Mouse (Mus musculus): ENCODE data around the gene Khnyn. TPM values are rescaled to one million over a fixed set of nuclear protein-coding genes. Genes with fewer than 3 reads are reported as not detected.

The Khnyn gene
- total RNA-seq (2021), result 1 to 10 TPM; 6.4 to 8.1 TPM
- long read RNA-seq, experiment 1, full-length matches to known transcripts, result 8 of 10 reads
- long read RNA-seq, experiment 1, partial matches to known transcripts, result 1 of 10 reads
- long read RNA-seq, experiment 1, other reads (novel, unspliced or antisense), result 1 of 10 reads
- long read RNA-seq, experiment 2, full-length matches to known transcripts, result 7 of 13 reads
- long read RNA-seq, experiment 2, partial matches to known transcripts, result 2 of 13 reads
- long read RNA-seq, experiment 2, other reads (novel, unspliced or antisense), result 4 of 13 reads

DNA sequence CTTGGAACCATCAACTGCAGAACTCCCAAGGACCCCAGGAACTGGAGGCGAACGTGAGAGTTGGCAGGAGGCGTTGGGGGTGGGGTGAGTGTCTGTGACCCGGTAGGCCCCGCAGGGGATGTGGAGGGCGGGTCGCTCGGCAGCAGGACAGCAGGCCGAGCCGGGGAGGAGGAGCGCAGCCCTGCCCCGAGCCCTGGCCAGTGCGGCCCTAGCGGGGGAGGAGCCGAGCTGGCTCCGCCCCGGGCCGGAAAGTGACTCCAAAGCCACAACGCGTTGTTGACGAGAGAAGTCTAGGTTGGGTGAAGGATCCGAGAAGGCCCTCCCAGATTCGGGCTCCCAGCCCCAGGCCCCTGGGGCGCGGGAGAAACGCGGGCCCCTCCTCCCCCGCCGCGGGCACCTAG is at the start of gene Khnyn:
TSS of gene Khnyn (plus strand) at position 235 of the 401 bp plus-strand sequence.
- peak within 1 kb of the TSS; percentile 75 for H3K4me3 ChIP-seq
- TF ChIP-seq CTCF (IDR thresholded peaks at IDR 0.05), result no peak
- peak; percentile 96 for DNase-seq
- intact Hi-C loops (cut with DNase I), result loop anchor here (2.0 kb wide), 1 partner anchor 16 kb away; the partner anchor contains the start of gene Sdr39u1
- H3K27ac ChIP-seq, result peak within 1 kb of the TSS; percentile 95

GRCm38 (mm10) chr14:55838312-55838711 is 46.4 kb upstream of the Khnyn start:
- intact Hi-C loops (cut with DNase I), result no loop called here
- TF ChIP-seq CTCF (IDR thresholded peaks at IDR 0.05), result no peak
- Histone ChIP-seq H3K27ac (no peak overlapping the region), H3K4me3 (no peak overlapping the region)
- no peak for DNase-seq

- intact Hi-C loops (cut with DNase I), result no loop called here
- Histone ChIP-seq H3K27ac (no peak overlapping the region), H3K4me3 (no peak overlapping the region)
- peak; percentile 33; the same call in 1 of the 2 replicates for TF ChIP-seq CTCF (IDR thresholded peaks at IDR 0.05)
- DNase-seq, result no peak
These were observed 46.0 kb upstream of the Khnyn start for GRCm38 (mm10) chr14:55838740-55839139.

- H3K4me3 ChIP-seq, result no peak overlapping the region
- no peak for DNase-seq
- intact Hi-C loops (cut with DNase I), result no loop called here
- H3K27ac ChIP-seq, result no peak overlapping the region
- TF ChIP-seq CTCF (IDR thresholded peaks at IDR 0.05), result no peak
These were observed 43.8 kb upstream of the Khnyn start for GRCm38 (mm10) chr14:55840853-55841366.

DNA sequence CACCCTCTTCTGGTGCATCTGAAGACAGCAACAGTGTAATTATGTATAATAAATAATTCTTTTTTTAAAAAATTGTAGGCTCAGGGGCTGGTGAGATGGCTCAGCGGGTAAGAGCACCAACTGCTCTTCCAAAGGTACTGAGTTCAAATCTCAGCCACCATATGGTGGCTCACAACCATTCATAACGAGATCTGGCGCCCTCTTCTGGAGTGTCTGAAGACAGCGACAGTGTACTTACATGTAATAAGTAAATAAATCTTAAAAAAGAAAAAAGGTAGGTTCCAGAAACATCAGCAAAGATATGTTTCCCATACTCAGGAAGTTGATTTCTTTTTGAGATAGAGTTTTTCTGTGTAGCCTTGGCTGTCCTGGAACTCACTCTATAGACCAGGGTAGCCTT is 42.0 kb upstream of the Khnyn start:
- no peak for DNase-seq
- peak; percentile 54 for TF ChIP-seq CTCF (IDR thresholded peaks at IDR 0.05)
- H3K4me3 ChIP-seq, result no peak overlapping the region
- intact Hi-C loops (cut with DNase I), result no loop called here
- H3K27ac ChIP-seq, result no peak overlapping the region

- Histone ChIP-seq H3K4me3 (no peak overlapping the region), H3K27ac (no peak overlapping the region)
- no peak for TF ChIP-seq CTCF (IDR thresholded peaks at IDR 0.05)
- no peak for DNase-seq
- intact Hi-C loops (cut with DNase I), result no loop called here
These were observed 39.0 kb upstream of the Khnyn start for GRCm38 (mm10) chr14:55845506-55846294.

DNA sequence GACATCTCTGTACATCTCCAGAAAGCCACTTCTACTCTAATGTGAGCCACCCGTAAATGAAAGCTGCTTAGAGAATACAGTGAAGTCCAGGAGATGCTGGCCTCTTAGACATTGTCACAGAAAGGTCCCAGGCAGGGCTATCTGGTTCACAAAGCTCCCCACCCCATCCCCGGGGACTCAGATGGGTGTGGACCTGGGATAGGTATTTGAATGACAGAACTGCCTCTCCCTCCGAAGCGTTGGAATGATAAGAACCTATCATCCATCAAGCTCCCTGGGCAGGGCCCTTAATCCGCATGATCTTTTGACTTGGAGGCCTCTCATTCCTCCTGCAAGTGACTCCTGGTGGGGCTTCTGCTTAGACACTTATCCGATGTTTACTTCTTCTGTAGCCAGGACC is 33.9 kb upstream of the Khnyn start:
- intact Hi-C loops (cut with DNase I), result no loop called here
- no peak for TF ChIP-seq CTCF (IDR thresholded peaks at IDR 0.05)
- DNase-seq, result no peak
- no peak overlapping the region for H3K4me3 ChIP-seq
- no peak overlapping the region for H3K27ac ChIP-seq

DNA sequence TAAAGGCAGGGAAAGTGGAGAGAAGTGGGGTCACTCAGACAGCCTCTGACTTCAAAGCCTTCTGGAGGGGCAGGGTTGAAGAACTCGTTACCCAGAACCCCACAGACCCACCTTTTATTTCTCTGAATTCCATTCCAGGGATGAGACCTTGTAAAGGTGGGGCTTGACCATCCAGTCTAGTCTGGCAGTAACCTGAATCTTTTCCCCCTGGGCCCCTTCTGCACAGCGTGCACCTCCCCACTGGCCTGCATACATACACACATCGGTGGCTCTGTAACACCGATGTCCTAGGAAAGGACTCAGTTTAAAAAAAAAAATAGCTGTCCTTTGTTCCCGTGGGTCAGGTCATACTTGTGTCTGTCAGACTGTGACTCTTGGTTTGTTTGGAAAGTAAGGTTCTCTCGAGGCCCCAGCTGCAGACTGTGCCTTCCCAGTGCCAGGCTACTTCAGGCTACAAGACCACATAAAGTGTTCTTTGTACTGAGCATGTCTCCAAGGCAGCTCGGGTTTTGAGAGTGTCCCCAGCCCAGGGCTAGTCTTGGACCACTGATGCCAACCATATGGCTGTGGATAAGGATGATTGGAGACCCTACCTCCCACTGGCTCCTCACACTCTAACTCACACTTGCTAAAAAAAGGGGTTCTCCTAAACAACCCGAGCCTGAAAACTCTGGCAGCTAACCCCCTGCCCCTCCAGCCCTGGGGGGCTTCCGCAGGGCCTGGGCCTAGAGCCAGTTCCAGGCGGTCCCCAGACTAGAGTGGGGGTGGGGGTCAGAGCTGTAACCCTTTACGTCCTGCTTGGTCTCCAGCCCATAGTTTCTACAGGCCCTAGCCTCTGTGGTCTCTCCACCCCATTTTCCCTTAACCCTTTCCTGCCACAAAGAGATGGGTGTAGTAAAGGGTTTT is 31.8 kb upstream of the Khnyn start:
- Histone ChIP-seq H3K27ac (peak overlapping the region; percentile 85), H3K4me3 (no peak overlapping the region)
- no peak for TF ChIP-seq CTCF (IDR thresholded peaks at IDR 0.05)
- DNase-seq, result no peak
- intact Hi-C loops (cut with DNase I), result no loop called here

- DNase-seq, result peak; percentile 80
- intact Hi-C loops (cut with DNase I), result no loop called here
- Histone ChIP-seq H3K4me3 (peak within 1 kb of the TSS; percentile 86), H3K27ac (peak within 1 kb of the TSS; percentile 85)
- TF ChIP-seq CTCF (IDR thresholded peaks at IDR 0.05), result no peak
These were observed 31.0 kb upstream of the Khnyn start, which contains the start of gene Nynrin for GRCm38 (mm10) chr14:55853621-55854285. Gene Nynrin (plus strand): TSS chr14:55854010.

GRCm38 (mm10) chr14:55854406-55855100 is 30.2 kb upstream of the Khnyn start:
- intact Hi-C loops (cut with DNase I), result no loop called here
- peak overlapping the region; percentile 85 for H3K27ac ChIP-seq
- no peak for TF ChIP-seq CTCF (IDR thresholded peaks at IDR 0.05)
- H3K4me3 ChIP-seq, result peak overlapping the region; percentile 86
- no peak for DNase-seq

GRCm38 (mm10) chr14:55855101-55855561 is 29.6 kb upstream of the Khnyn start:
- Histone ChIP-seq H3K27ac (peak overlapping the region; percentile 85), H3K4me3 (peak overlapping the region; percentile 86)
- no peak for TF ChIP-seq CTCF (IDR thresholded peaks at IDR 0.05)
- peak; percentile 45 for DNase-seq
- intact Hi-C loops (cut with DNase I), result no loop called here

Measured in gastrocnemius, adult 2 months (tissue).